Mouse (Mus musculus): ENCODE measurements around the gene Fry. TPM values are rescaled to one million over a fixed set of nuclear protein-coding genes. Genes with fewer than 3 reads are reported as not detected.

Fry gene
- polyA plus RNA-seq, 1 experiment from 2014 or later, result 58.5 TPM

DNA sequence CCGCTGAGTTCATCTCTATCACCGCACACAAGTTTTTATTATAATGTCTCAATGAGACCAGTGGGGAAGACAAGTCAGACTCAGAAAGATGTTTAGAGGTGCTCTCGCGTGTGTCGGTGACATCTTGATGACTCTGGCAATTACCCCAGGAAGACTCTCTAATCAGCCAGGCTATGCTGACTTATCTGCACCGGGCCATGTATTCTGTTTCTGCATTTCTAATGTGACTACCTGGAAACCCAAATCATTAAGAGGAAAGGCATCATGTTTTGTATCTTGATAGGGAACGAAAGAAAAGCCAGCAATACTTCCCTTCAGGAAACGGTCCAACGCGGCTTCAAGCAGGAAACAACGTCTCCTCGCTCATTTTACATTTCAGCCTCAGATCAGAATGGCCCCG lies 17.1 kb downstream of the Fry start:
- no peak for ATAC-seq (replicated peaks)
- no peak overlapping the region for H3K4me2 ChIP-seq
- no peaks in the 10 kb centered on the region for H3K9me3 ChIP-seq
- H3K4me1 ChIP-seq, result no peaks in the 10 kb centered on the region
- H3K27me3 ChIP-seq (replicated peaks), result no peaks in the 10 kb centered on the region
- 83% methylated on average over 13 of the region's 13 CpGs for WGBS
- H3K9ac ChIP-seq, result no peak overlapping the region
- H3K36me3 ChIP-seq (replicated peaks), result no peaks in the 10 kb centered on the region
- no peak overlapping the region for H3K4me3 ChIP-seq
- no peak overlapping the region for H3K27ac ChIP-seq

- Histone ChIP-seq H3K9ac (no peak overlapping the region), H3K4me1 (no peaks in the 10 kb centered on the region), H3K4me2 (no peak overlapping the region), H3K36me3 (replicated peaks) (no peaks in the 10 kb centered on the region), H3K9me3 (no peaks in the 10 kb centered on the region), H3K27me3 (replicated peaks) (no peaks in the 10 kb centered on the region), H3K27ac (no peak overlapping the region), H3K4me3 (no peak overlapping the region)
- ATAC-seq (replicated peaks), result no peak
- 85% methylated on average over 9 of the region's 9 CpGs for WGBS
These were observed 19.5 kb downstream of the Fry start for GRCm38 (mm10) chr5:150137772-150138451.

DNA sequence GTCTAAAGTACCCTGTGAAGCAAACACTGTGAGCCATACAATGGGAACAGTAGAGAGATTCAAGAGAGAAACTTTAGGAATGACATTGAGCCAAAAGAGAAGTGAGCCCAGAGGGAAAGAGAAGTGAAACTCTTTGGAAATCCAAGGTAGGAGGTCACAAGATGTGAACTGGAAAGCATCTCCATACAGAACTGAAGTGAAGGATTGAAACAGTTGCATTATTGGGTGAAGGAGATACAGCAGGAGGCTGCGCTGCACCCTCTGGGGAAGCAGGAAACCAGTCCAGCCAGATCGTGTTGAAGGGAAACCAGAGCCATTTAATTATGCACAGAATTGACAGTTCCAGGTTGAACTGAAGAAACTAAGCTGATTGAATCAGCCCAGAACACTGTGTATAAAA lies 22.1 kb downstream of the Fry start:
- Histone ChIP-seq H3K27me3 (replicated peaks) (no peaks in the 10 kb centered on the region), H3K9ac (no peak overlapping the region), H3K4me3 (no peak overlapping the region), H3K4me1 (peaks cover 2% of the 10 kb centered on the region), H3K9me3 (no peaks in the 10 kb centered on the region), H3K27ac (no peak overlapping the region), H3K4me2 (no peak overlapping the region), H3K36me3 (replicated peaks) (no peaks in the 10 kb centered on the region)
- no peak for ATAC-seq (replicated peaks)
- 83% methylated on average over 2 of the region's 2 CpGs for WGBS

- Histone ChIP-seq H3K4me1 (peaks cover 2% of the 10 kb centered on the region), H3K9ac (no peak overlapping the region), H3K27ac (no peak overlapping the region), H3K9me3 (no peaks in the 10 kb centered on the region), H3K36me3 (replicated peaks) (no peaks in the 10 kb centered on the region), H3K4me2 (no peak overlapping the region), H3K27me3 (replicated peaks) (no peaks in the 10 kb centered on the region), H3K4me3 (no peak overlapping the region)
- WGBS, result 87% methylated on average over 3 of the region's 3 CpGs
- no peak for ATAC-seq (replicated peaks)
These were observed 27.5 kb downstream of the Fry start for GRCm38 (mm10) chr5:150145967-150146366.

- Histone ChIP-seq H3K9me3 (no peaks in the 10 kb centered on the region), H3K4me1 (peaks cover 2% of the 10 kb centered on the region), H3K4me2 (no peak overlapping the region), H3K36me3 (replicated peaks) (no peaks in the 10 kb centered on the region), H3K27ac (no peak overlapping the region), H3K27me3 (replicated peaks) (no peaks in the 10 kb centered on the region), H3K9ac (no peak overlapping the region), H3K4me3 (no peak overlapping the region)
- 89% methylated on average over 4 of the region's 4 CpGs for WGBS
- no peak for ATAC-seq (replicated peaks)
These were observed 28.2 kb downstream of the Fry start for GRCm38 (mm10) chr5:150146612-150147011.

GRCm38 (mm10) chr5:150149725-150150124 lies 31.3 kb downstream of the Fry start:
- Histone ChIP-seq H3K27ac (no peak overlapping the region), H3K27me3 (replicated peaks) (no peaks in the 10 kb centered on the region), H3K4me1 (no peaks in the 10 kb centered on the region; the same call in 1 of the 2 replicates), H3K4me2 (no peak overlapping the region), H3K9me3 (no peaks in the 10 kb centered on the region), H3K36me3 (replicated peaks) (no peaks in the 10 kb centered on the region), H3K4me3 (no peak overlapping the region), H3K9ac (no peak overlapping the region)
- no peak for ATAC-seq (replicated peaks)
- 80% methylated on average over 11 of the region's 11 CpGs for WGBS

DNA sequence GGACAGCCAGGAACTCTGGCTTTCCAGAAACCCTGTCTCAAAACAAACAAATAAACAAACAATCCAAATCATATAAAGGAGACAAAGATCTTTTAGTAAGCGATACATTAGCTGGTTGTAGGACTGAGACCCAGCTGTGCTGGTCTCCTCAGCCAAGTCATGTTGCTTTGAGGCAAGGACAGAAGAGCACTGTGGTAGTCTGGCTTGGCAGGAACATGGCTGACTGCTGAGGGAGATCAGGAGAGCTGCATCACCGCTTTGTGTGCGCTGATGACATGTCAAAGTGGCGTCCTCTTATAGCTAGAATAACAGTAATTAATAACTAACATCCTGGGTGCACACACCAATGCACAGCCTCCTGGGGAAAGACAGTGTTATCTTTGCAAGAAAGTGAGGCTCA lies 32.5 kb downstream of the Fry start:
- Histone ChIP-seq H3K27me3 (replicated peaks) (no peaks in the 10 kb centered on the region), H3K4me3 (no peak overlapping the region), H3K36me3 (replicated peaks) (no peaks in the 10 kb centered on the region), H3K4me2 (no peak overlapping the region), H3K9me3 (no peaks in the 10 kb centered on the region), H3K4me1 (no peaks in the 10 kb centered on the region), H3K9ac (no peak overlapping the region), H3K27ac (no peak overlapping the region)
- no peak for ATAC-seq (replicated peaks)
- WGBS, result 77% methylated on average over 4 of the region's 4 CpGs

- H3K9ac ChIP-seq, result no peak overlapping the region
- H3K27ac ChIP-seq, result no peak overlapping the region
- H3K27me3 ChIP-seq (replicated peaks), result no peaks in the 10 kb centered on the region
- H3K9me3 ChIP-seq, result no peaks in the 10 kb centered on the region
- WGBS, result 59% methylated on average over 22 of the region's 22 CpGs
- H3K4me2 ChIP-seq, result no peak overlapping the region
- no peaks in the 10 kb centered on the region for H3K36me3 ChIP-seq (replicated peaks)
- no peaks in the 10 kb centered on the region for H3K4me1 ChIP-seq
- ATAC-seq (replicated peaks), result peak; percentile 65
- no peak overlapping the region for H3K4me3 ChIP-seq
These were observed 33.8 kb downstream of the Fry start for GRCm38 (mm10) chr5:150152071-150152879.

GRCm38 (mm10) chr5:150152880-150153281 lies 34.4 kb downstream of the Fry start:
- no peaks in the 10 kb centered on the region for H3K9me3 ChIP-seq
- ATAC-seq (replicated peaks), result peak; percentile 48; the same call in 1 of the 2 replicates
- H3K9ac ChIP-seq, result no peak overlapping the region
- H3K36me3 ChIP-seq (replicated peaks), result no peaks in the 10 kb centered on the region
- WGBS, result 75% methylated on average over 10 of the region's 10 CpGs
- no peaks in the 10 kb centered on the region for H3K27me3 ChIP-seq (replicated peaks)
- H3K4me3 ChIP-seq, result no peak overlapping the region
- H3K4me1 ChIP-seq, result no peaks in the 10 kb centered on the region
- no peak overlapping the region for H3K4me2 ChIP-seq
- H3K27ac ChIP-seq, result no peak overlapping the region

GRCm38 (mm10) chr5:150155388-150155787 lies 36.9 kb downstream of the Fry start:
- H3K9me3 ChIP-seq, result no peaks in the 10 kb centered on the region
- H3K9ac ChIP-seq, result no peak overlapping the region
- H3K27me3 ChIP-seq (replicated peaks), result no peaks in the 10 kb centered on the region
- no peaks in the 10 kb centered on the region for H3K36me3 ChIP-seq (replicated peaks)
- ATAC-seq (replicated peaks), result no peak
- 89% methylated on average over 8 of the region's 8 CpGs for WGBS
- H3K4me1 ChIP-seq, result no peaks in the 10 kb centered on the region
- H3K4me3 ChIP-seq, result no peak overlapping the region
- H3K4me2 ChIP-seq, result no peak overlapping the region
- H3K27ac ChIP-seq, result no peak overlapping the region

DNA sequence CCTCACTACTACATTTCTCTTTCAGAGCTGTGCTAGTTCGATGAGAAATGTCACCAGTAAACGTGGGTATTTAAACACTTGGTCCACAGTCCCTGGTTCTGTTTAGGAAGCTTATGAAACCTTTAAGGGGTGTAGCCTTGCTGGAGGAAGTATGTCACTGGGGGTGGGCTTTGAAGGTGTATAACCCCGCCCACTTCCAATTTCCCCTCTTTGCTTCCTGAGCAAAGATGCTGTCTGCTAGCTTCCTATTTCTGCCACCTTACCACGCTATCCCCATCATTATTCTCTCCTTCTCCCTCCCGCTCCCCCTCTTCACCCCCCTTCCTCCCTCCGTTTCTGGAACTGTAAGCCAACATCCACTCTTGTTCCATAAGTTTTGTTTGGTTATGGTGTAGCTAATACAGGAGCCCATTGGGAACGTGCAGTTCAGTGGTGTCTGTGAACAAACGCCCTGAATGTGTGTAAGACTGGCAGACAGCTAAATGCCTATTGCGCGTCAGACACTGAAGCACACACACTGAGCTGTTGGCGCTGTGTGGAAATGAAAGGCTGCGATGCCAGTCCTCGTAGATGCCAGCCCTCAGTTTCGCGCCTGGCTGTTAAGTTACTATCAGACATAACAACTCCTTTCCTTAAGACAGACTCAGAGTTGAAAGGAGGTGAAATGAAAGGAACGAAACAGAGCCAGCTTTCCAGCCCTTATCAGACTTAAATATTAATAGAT lies 37.8 kb downstream of the Fry start:
- no peak for ATAC-seq (replicated peaks)

DNA sequence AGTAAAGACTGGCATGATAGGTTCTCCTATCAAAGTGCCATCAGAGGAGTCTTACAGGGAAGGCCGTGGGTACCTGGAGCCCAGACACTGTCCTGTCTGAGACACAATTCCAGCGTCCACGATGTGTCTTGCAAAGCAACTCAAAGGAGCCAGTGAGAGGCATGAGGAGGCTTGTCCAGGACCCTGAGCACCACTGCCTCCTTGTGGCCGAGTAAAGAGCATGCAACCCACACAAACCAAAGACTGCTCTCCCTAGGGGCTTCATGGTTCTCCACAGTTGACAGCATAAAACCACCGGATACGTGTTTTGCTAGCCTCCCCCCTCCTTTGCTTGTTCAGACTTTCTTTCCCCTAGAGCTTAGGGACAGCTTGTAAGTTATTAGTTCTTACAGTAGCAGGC lies 39.2 kb downstream of the Fry start:
- H3K9me3 ChIP-seq, result no peaks in the 10 kb centered on the region
- H3K27ac ChIP-seq, result no peak overlapping the region
- ATAC-seq (replicated peaks), result no peak
- H3K36me3 ChIP-seq (replicated peaks), result no peaks in the 10 kb centered on the region
- no peak overlapping the region for H3K4me3 ChIP-seq
- H3K4me2 ChIP-seq, result no peak overlapping the region
- H3K9ac ChIP-seq, result no peak overlapping the region
- H3K4me1 ChIP-seq, result no peaks in the 10 kb centered on the region
- 50% methylated on average over 6 of the region's 6 CpGs for WGBS
- no peaks in the 10 kb centered on the region for H3K27me3 ChIP-seq (replicated peaks)

More for the DNA sequence above, 37.8 kb downstream of the Fry start:
- Histone ChIP-seq H3K4me2 (no peak overlapping the region), H3K4me1 (no peaks in the 10 kb centered on the region), H3K27ac (no peak overlapping the region), H3K36me3 (replicated peaks) (no peaks in the 10 kb centered on the region), H3K9ac (no peak overlapping the region), H3K4me3 (no peak overlapping the region), H3K27me3 (replicated peaks) (no peaks in the 10 kb centered on the region), H3K9me3 (no peaks in the 10 kb centered on the region)
- WGBS, result 81% methylated on average over 16 of the region's 16 CpGs

Data from midbrain, embryonic 15.5 days (tissue).